Mouse (Mus musculus) skeletal muscle tissue, adult 2 months (tissue): ENCODE results near the gene Gm26620.
A peak's percentile ranks its signal among the peaks of the same experiment; 100 is the strongest.

Experiments
- DNase-seq: peaks from one replicate; pipeline ENCODE4 v3.0.0-alpha.2; 2012; ENCODE audit warnings: low read depth, low spot score

Gene Gm26620

GRCm38 (mm10) chr1:170911907-170912660 is 27.2 kb downstream of the Gm26620 start:
- DNase-seq: no peak

DNA sequence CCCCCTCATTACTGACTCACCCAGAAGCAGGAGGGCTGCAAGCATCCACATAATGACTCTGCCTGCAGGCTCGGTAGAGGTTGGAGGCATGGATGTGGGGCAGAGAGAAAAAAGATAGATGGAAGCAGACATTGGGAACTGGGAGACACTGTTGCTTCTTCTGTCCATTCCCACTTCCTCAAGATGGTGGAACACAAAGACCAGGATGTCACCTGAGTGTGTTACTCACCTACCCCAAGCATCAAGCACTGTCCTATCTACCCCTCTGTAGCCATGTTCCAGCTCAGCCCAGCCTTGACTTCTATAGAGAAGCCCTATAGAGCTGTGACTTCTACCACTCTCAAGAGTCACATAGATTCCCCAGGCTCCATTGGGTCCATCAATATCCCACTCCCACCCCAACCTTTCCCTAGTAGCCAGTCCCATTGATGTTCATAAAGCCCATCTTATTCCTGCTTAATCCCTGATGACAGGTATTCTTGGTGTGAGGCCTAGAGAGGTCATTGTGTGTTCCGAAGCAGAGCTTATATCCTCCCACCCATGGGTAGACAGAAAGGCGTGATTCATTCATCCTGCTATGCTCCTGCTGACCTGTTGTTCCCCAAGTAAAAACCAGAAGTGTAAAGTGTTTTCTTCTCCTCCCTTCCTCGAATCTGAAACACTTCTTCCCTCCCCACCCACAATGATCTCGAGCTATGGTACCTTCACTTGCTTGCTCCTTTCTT is 28.2 kb downstream of the Gm26620 start, which contains the start of gene Fcrlb:
Gene Fcrlb (minus strand): TSS at position 51 of the 725 bp plus-strand sequence.
- DNase-seq: no peak

GRCm38 (mm10) chr1:170915657-170916056 is 30.8 kb downstream of the Gm26620 start:
- no peak for DNase-seq

- no peak for DNase-seq
Observed at GRCm38 (mm10) chr1:170919308-170919707, 34.4 kb downstream of the Gm26620 start.

- DNase-seq: no peak
Observed at GRCm38 (mm10) chr1:170924485-170924884, 39.6 kb downstream of the Gm26620 start.

- DNase-seq: no peak
Observed at GRCm38 (mm10) chr1:170926941-170927340, 42.1 kb downstream of the Gm26620 start.

DNA sequence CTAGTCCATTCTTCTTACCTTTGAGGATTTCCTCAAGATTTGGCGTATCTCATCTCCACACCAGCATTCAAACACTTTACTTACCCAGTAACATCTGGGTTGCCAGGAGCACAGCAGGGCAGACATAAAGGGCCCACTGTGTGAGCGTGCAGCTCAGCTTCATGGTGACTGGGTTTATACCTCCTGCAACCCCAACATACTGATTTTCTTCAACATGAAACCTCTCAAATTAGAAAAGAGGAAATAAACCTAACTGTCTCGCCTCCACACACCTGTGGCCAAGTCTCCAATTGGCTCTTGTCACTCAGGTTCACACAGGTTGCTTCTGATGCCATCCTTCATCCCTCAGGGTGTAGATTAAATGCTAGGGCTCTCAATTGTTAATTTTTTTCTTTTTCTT is 42.5 kb downstream of the Gm26620 start, which contains the start of gene Fcrla:
Gene Fcrla (minus strand): TSS at position 206 of the 400 bp plus-strand sequence.
- no peak for DNase-seq

DNA sequence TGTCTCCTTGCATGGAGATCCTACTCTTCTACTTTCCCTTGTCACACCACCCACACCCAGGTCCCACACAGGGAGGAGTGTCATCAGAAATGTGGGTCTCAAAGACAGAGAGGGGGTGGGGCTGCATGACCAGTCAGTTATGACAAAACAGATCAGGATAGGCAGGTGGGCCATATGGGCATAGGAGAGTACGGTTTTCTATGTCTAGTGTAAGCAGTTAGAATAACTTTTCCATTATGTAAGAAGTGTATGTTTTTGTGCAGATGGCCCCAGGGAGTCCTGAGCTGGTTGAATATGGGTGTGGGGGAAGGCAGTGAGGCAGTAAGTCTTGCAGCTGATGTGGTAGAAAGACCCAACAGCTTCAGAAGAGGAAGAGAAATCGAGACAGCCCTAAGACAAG is 43.6 kb downstream of the Gm26620 start:
- DNase-seq: peak; percentile 36

DNA sequence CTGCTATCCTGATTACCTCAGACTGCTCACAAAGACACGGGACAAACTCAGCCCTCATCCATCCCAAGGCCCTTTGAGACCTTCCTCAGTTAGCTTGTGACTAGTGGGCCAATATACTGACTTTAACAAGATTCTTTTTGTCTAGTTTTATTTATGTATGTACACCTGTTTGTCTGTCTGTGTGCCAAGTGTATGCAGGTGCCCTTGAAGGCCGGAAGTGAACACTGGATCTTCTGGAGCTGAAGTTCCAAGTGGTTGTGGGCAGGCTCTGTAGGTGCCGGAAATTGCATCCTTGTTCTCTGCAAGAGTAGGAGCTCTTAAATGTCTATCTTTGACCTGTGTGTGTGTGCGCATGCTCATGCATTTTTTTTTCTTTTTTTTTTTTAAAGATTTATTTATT is 44.4 kb downstream of the Gm26620 start:
- DNase-seq: no peak

DNA sequence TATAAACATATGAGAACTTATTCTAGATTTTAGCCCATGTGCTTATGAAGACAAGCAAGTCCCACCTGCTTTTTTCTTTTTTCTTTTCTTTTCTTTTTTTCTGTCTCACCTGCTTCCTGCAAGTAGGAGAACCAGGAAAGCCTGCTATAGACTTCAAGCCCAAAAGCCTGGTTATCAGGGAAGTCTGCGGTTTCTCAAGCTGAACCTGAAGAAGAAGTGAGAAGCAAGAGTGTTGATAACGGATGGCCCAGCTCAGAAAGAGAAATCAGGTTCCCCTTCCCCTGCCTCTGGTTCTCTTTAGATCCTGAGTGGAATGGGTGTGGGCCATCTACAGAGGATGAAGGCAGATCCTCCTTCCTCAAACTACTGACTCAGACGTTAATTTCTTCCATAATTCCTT is 47.2 kb downstream of the Gm26620 start:
- no peak for DNase-seq

DNA sequence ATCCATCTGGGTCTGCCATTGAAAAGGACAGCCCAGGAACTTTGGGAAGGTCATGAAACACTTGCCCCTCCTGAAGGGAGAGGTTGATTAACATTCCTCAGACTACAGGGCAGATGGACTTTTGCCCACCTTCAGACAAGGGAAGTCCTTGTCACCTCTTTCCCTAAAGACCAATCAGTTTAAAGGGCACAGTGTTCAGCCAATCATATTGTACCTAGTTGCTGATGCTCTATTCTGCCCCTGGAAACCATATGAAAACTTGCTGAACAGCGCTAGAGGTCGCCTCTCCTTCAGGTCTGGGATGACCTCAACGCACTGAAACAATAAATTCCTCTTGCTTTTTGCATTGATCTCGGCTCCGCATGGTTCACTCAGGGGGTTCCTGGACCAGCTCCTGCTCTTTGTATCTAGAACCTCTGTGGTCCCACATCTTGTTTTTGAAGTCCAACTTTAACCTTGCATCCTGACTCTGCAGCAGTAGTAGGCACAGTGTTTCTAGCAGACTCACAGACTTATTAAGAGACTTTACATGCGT is 48.6 kb downstream of the Gm26620 start:
- DNase-seq: no peak

GRCm38 (mm10) chr1:170933940-170934339 is 49.1 kb downstream of the Gm26620 start:
- DNase-seq: no peak

- DNase-seq: peak; percentile 19
Observed at GRCm38 (mm10) chr1:170934383-170934782, 49.5 kb downstream of the Gm26620 start.
